Mouse (Mus musculus): ENCODE data around the gene Ift172.
A peak's percentile ranks its signal among the peaks of the same experiment; 100 is the strongest.

Ift172 gene

GRCm38 (mm10) chr5:31257616-31258015 lies 33.3 kb downstream of the Ift172 start:
- no peak for DNase-seq (ENCODE audit: low spot score)

- no peak for DNase-seq (ENCODE audit: low spot score)
These were observed 34.9 kb downstream of the Ift172 start for GRCm38 (mm10) chr5:31255971-31256370.

DNA sequence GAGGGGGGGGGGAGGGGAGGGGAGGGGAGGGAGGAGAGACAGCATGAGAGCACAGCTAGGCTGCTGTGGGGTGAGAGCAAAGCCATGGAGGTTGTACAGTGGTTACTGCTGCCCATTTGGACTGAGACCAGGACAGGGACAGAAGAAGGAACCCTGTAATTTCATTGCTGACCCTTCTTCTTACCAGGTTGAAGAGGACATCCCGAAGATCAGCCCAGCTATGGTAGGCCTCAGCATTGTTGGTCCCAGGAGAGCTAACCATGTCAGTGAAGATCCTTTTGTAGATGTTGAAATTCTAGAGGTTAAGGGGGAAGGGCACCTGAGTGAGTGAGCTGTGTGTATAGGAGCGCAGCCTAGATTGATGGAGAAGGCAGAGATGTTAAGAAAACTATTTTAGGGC lies 35.5 kb downstream of the Ift172 start:
- no peak for DNase-seq (ENCODE audit: low spot score)

GRCm38 (mm10) chr5:31254901-31255300 lies 36.0 kb downstream of the Ift172 start:
- no peak for DNase-seq (ENCODE audit: low spot score)

DNA sequence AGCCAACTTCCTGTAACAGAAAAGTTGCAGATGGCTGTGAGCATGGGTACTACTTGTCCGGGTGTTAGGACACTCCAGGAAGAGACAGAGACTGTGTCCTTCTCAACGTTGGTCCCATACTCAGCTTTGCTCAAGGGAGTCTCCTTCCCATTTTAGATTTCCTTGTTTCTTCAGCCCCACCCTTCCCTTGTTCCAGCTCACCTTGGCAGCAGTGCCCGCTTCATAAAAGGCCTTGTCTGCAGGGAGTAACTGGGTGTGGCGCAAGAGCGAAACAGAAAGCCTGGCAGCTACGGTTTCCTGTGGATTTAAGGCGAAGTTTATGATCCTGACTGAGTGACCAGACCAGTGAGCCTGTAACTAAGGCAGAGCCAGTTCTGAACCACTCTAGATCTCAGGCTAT lies 36.5 kb downstream of the Ift172 start:
- no peak for DNase-seq (ENCODE audit: low spot score)

- DNase-seq (ENCODE audit: low spot score) = no peak
These were observed 37.1 kb downstream of the Ift172 start for GRCm38 (mm10) chr5:31253806-31254205.

DNA sequence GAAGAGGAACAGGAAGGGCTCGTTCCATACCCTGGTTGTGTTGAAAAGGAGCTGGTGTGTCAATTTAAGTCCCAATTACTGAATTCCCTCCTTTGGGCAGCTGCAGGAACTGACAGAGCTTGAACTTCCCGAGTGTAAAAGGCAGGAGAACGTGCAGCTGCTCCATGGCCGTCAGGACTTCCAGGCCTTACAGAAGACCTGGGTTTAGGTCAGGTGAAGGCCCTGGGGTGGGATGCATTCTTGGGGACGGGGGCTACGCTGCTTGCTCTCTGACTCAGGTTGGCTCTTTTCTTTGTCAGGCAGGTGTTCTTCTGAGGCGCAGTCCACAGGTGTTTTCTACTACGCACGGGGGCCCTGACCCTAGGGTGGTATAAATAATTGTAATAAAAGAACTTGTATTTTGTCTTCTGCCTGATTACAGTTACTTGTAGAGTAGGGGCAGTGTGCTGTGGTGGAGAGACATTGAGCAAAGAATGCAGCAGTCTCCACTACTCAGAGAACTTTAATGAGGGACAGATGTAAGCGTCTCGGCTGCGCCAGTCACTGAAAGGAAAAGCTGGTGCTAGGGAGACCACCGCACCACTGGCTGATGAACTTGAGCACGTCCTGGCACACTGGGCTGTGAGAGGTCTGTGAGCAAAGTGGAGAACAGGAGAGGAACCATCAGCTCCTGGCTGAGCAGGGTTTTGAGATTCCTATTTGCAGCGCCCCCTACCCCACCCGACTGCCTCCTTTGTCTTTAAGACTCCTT lies 37.9 kb downstream of the Ift172 start:
- DNase-seq (ENCODE audit: low spot score) = no peak

DNA sequence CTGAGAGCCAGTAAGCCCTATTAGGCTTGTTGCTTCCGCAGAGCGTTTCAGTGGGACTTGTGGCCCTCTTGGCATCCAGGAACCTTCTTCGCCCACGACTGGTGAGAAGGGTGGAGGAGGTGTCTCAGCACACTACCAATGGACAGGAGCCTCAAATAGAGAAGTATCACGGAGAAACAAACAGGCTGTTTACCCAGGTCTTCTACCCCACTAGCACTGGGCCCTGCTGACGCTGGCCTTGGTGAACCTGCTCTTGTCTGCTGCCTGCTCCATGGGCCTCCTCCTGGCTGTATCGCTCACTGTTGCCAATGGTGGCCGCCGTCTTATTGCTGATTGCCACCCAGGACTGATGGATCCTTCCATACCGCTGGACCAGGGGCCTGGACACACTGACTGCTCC lies 38.8 kb downstream of the Ift172 start:
- no peak for DNase-seq (ENCODE audit: low spot score)

DNA sequence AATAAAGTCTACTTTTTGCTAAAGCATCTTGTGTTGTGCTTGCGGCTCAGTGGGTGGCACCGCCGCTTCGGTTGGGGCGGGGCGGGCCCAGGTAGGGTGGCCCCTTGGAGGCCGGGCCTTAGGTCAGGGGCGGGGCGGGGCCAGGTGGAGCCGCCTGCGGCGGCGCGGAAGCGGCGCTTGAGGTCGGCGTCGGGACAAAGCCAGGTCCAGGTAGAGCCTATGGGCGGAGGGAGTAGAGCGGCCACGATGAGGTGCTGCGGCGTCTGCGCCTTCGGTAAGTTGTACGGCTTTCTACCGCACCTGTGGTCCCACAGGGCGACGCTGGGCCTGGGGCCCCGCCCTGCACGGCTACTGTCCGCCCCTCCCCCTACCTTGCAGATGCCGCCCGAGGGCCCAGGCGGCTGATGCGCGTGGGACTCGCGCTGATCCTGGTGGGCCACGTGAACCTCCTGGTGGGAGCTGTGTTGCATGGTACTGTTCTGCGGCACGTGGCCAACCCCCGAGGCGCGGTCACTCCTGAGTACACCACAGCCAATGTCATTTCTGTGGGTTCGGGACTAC lies 39.3 kb downstream of the Ift172 start, which contains the start of gene Krtcap3:
Gene Krtcap3, plus strand, starts transcription at position 151 of the 561 bp plus-strand sequence.
- peak; percentile 20 for DNase-seq (ENCODE audit: low spot score)

DNA sequence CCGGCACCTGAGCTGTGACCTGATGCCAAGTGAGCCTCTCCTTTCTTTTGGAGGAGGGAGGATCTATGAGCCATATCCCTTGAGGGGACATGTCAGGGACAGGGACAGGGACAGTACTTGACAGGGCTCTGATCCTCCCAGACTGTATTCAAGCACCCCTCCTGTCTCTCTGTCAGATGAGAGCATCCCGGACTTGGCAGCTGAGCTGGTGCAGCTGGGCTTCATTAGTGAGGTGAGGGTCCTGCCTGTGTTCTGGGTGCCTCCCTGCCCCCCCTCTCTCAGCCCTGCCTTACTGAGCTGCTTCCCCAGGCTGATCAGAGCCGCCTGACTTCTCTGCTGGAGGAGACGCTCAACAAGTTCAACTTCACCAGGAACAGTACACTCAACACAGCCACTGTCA lies 40.2 kb downstream of the Ift172 start:
- no peak for DNase-seq (ENCODE audit: low spot score)

DNA sequence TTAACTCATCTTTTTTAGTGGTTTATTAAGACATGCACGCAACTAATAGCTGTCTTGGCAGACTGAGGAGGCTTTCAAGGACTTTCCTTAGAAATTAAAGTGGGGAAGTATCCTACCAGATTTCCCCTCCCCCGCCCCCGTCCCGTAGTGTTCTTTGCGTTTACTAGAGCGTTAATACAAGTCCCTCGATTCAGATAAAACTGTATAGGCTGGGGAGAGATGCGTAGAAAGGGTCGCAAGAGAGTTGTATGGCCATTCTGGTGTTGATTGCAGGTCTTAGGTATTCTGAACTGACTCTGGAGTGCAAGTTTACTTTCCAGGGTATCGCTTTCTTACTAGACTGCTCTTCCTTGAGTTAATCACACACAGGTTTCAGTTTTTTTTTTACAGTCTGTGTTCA lies 48.7 kb downstream of the Ift172 start:
- no peak for DNase-seq (ENCODE audit: low spot score)

DNA sequence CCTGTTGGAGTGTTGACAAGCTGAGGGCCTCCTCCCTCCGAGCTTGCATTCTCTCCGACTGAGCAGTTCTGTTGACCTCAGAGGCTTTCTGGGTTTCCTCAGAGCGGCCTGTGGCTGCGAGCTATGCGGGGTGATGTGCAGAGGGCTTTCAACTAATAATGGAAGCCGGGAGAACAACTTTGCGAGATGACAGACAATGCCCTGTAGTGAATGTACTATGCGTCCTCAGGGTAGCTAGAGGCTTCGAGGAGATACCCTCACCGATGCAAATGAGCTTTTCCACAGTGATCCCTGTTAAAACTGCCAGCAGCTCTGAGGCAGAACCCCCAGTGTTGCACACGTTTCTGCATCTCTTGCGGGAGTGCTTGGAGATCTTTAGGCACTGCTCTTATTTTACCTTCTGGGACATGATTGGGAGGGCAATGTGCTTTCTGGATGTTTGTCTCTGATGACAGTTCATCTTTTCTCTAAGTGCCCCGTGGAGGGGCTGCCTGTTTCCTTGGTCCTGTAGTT lies 49.3 kb downstream of the Ift172 start:
- DNase-seq (ENCODE audit: low spot score) = no peak

DNA sequence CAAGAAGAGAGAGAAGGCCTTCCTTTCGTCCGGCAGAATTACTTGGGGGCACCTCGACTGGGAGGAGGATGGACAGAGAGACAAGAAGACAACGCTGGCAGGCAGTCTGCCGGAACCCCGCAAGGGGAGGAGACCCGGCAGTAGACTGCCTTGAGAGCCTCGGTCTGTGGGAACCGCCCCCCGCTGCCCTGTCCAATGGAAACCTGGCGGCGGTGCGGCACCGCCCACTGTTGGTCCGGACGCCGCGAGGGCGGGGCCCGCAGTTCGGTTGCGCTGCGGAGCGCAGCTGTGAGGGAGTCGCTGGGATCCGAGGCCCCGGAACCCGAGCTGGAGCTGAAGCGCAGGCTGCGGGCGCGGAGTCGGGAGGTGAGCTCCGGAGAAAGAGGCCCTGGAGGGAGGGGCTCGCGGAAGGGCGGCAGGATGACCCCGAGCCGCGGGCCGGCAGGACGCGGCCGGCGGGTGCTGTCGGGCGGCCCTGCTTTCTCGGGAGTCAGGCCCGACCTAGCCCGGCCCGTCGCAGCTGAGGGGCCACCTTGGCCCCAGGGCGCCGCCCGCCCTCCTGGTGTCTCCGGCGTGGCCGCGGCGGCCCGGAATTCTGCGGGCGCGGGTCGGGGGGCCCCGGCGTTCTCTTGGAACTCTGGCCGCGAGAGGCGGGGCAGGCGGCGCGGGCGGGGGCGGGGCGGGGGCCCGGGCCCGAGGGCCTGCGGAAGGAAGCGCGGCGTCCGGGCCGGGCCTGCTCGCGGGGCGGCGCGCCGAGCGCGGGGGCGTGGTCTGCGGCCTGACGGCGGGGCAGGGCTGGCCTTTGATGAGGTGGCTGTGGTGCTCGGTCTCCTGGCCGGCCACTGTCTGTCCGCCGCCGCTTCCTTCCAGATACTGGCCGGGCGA lies 50.0 kb downstream of the Ift172 start, which contains the start of the genes Nrbp1 and Gm9970:
Gene Nrbp1, plus strand, starts transcription at position 228 of the 885 bp plus-strand sequence.
Gene Gm9970, minus strand, starts transcription at position 596 of the 885 bp plus-strand sequence.
- DNase-seq (ENCODE audit: low spot score) = peak; percentile 95

DNA sequence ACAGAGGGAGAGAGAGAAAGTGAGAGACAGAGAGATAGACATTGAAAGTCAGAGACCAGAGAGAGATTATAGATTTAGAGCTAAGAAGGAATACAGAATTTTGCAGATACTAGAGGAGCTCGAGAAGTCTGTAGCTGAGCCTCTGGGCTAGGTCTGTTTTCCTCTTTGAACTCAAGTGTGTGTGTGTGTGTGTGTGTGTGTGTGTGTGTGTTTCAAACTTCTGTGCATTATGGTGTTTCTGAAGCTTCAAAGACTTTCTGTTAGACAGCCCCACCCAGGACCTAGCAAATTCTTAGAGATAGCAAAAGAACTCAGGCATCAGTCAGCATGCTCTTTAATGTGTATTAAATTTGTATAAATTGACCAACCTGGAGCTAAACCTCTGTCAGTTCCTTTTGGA lies 64.3 kb downstream of the Ift172 start:
- DNase-seq (ENCODE audit: low spot score) = peak; percentile 55

DNA sequence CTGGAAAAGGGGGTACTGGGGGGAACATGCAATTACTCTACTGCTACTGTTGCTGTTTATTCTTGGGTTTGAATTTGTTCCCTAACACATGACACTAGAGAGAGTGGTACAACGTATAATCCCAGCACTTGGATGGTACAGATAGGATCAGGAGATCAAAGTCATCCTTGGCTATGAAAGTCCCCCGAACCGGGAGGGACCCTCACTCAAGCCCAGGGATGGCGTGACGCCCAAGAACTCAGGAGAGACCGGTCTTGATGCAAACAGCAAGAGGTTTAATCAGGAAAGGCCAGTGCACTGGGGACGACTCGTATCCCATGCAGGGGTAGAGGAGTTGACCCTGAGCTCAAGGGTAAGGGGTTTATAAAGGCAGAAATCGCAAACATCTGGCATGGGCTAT lies 68.2 kb downstream of the Ift172 start:
- DNase-seq (ENCODE audit: low spot score) = no peak

- DNase-seq (ENCODE audit: low spot score) = peak; percentile 46
These were observed 69.5 kb downstream of the Ift172 start for GRCm38 (mm10) chr5:31221304-31221945.

DNA sequence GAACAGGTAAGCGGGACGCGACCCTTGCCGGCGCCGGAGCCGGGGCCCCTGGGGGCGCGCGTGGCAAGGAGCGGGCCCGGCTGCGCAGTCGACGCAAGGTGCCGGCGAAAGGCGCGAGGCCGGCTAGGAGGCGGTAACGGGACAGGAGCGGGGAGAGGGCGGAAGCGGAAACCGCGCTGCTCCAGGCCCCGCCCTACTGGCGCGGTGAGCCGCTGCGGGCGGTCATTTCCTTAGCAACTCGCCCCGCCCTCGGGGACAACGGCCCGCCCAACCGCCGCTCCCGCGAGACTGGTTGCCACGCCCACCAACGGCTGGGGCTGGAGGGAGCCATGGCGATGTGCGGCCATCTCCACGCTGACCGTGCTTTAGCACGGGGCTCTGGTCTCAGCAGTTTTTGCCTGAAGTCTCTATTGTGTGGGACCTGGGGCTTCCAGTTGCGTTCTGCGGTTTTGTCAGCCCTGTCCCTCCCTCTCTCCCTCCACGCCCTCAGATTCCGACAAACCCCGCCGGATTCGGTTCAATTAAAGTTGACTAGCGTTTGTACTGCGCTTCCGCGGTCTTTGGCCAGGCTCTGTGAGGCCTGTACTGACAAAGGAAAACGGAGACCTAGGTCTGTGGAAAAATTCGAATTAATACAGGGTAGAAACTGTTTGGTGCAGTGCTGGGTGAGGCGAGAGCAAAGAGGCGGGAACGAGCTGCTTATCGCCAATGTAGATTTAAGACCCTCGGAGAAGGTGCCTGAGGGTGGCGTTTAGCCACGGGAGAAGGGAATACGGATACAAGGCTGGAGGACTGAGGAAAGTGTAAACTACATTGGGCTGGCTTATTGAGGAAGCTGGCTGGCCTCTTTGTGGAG lies 70.2 kb downstream of the Ift172 start, which contains the start of gene Ppm1g:
Gene Ppm1g, minus strand, starts transcription at position 240 of the 856 bp plus-strand sequence.
- DNase-seq (ENCODE audit: low spot score) = peak; percentile 96

DNA sequence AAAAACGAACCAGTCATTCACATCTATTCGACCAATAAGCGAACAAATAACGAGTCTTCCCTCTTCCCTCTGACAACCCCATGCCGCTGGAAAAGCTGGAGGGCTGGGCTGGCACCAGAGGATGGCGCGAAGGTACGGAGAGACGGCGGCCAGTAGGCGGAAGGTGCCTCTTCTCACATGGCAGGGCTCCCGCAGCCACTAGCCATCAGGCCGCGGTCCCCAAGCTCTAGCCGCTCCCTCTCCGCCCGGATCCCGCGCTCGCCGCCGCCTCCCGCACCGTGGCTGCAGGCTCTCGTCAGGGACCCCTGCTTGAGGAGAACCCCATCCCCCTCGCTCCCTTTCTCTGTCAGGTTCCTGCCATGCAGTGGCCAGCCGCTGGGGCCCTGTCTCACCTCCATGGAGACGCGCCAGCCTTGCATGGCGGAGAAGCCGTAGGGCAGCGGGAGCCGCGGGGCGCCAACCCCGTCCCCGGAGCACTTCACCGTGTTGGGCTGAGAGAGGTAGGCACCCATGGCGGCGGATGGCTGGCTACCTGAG lies 70.9 kb downstream of the Ift172 start:
- no peak for DNase-seq (ENCODE audit: low spot score)

GRCm38 (mm10) chr5:31219474-31219873 lies 71.4 kb downstream of the Ift172 start:
- no peak for DNase-seq (ENCODE audit: low spot score)

DNA sequence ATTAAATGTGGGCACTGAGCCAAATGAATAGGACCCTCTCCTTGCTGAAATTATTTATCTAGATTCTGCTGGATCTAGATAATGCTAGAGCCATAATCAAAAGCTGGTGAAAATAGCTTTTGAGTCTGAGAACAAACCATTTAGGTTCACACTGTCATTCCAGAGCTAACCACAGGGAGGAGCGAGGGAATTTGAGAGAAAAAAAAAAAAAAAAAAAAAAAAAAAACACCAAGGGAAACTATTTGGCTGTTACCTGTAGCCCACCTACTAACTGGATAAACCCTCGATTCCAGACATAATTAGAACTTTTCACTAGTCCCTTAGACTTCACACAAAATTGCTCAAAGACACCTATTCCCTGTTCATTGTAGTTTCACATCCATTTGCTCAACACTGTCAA lies 71.8 kb downstream of the Ift172 start:
- DNase-seq (ENCODE audit: low spot score) = no peak

DNA sequence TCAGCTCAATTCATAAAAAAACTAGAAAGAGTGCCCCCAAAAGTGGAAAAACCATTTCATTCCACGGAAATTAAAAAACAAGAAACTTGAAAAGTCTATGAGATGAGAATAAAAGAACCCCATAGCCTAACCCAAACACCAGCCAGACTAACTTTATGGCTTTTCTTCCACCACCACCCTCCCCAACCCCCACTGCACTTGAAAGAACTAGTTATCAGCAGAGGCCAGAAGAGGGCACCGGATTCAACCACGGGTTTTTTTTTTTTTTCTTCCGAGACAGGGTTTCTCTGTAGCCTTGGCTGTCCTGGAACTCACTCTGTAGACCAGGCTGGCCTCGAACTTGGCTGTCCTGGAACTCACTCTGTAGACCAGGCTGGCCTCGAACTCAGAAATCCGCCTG lies 72.6 kb downstream of the Ift172 start:
- peak; percentile 55 for DNase-seq (ENCODE audit: low spot score)
